Mouse (Mus musculus) CH12.LX (cell line): ENCODE measurements around the gene A030005L19Rik. TPM values are rescaled to one million over a fixed set of nuclear protein-coding genes. Genes with fewer than 3 reads are reported as not detected.
"Not testable (repeated sequence)": the region's sequence is repeated elsewhere in the genome, so short reads cannot be mapped to it uniquely, and the experiment has no call there.

ENCODE experiments used
- DNase-seq: peaks from one replicate; pipeline ENCODE4 v3.0.0-alpha.2; 2013; ENCODE audit errors: extremely low read depth
- H3K27ac ChIP-seq: 2 replicates; pipeline ENCODE4 v1.5.1; 2012; ENCODE audit warnings: low read depth, mild to moderate bottlenecking, control low read depth, moderate library complexity; ENCODE audit not compliant: insufficient read depth
- H3K27me3 ChIP-seq: replicated peaks from 2 replicates; pipeline ENCODE3; 2012; ENCODE audit warnings: inconsistent platforms
- H3K36me3 ChIP-seq, 2 experiments: replicated peaks in 1 of 2; 2 replicates each; pipeline versions ENCODE3 to v1.6.1; 2012; ENCODE audit warnings: inconsistent platforms in 1 of 2, low read length in 1 of 2, mild to moderate bottlenecking in 1 of 2, mixed read lengths in 1 of 2, moderate library complexity in 1 of 2; ENCODE audit not compliant: control insufficient read depth in 1 of 2, insufficient read depth in 1 of 2
- H3K4me1 ChIP-seq, 2 experiments: 2 replicates each; pipeline ENCODE4 v1.6.1; 2012; ENCODE audit warnings: inconsistent platforms in 1 of 2, moderate library complexity in 1 of 2; ENCODE audit not compliant: insufficient read depth in 2 of 2, control insufficient read depth in 1 of 2
- H3K4me2 ChIP-seq: 2 replicates; pipeline ENCODE4 v1.6.1; 2012; ENCODE audit warnings: low read depth, mild to moderate bottlenecking, control low read depth; ENCODE audit not compliant: poor library complexity, insufficient read depth, severe bottlenecking
- H3K4me3 ChIP-seq, 3 experiments: fragments of 150-350 bp in 1 of 3; sonication (generic) in 1 of 3; replicated peaks in 1 of 3; 2 replicates each; pipeline versions ENCODE3 to v1.5.1; 2011 to 2012; ENCODE audit warnings: low read depth in 2 of 3, low read length in 2 of 3, mild to moderate bottlenecking in 2 of 3, moderate library complexity in 2 of 3, control low read depth in 1 of 3, improper control_type of control experiment in 1 of 3, inconsistent platforms in 1 of 3, mixed read lengths in 1 of 3; ENCODE audit not compliant: poor library complexity in 1 of 3
- H3K79me2 ChIP-seq: replicated peaks from 2 replicates; pipeline ENCODE4 v1.6.1; 2012; ENCODE audit warnings: mild to moderate bottlenecking, moderate library complexity; ENCODE audit not compliant: control insufficient read depth, poor library complexity, insufficient read depth, severe bottlenecking; ENCODE audit errors: extremely low read depth
- H3K9ac ChIP-seq: 2 replicates; pipeline ENCODE4 v1.6.1; 2012; ENCODE audit warnings: low read depth, mild to moderate bottlenecking, control low read depth, moderate library complexity; ENCODE audit not compliant: insufficient read depth
- H3K9me3 ChIP-seq: replicated peaks from 2 replicates; pipeline ENCODE3; 2012; ENCODE audit warnings: low read length, inconsistent platforms, mixed read lengths
- BHLHE40 ChIP-seq: IDR thresholded peaks from 2 replicates; pipeline ENCODE4 v1.6.1; 2011; ENCODE audit warnings: mild to moderate bottlenecking, low read depth, low read length, improper control_type of control experiment
- CHD1 ChIP-seq: IDR thresholded peaks from 2 replicates; pipeline ENCODE4 v1.6.1; 2012; ENCODE audit warnings: low read depth, low read length, improper control_type of control experiment, inconsistent platforms
- CHD2 ChIP-seq: IDR thresholded peaks from 2 replicates; pipeline ENCODE4 v1.6.1; 2011; ENCODE audit warnings: low read length, improper control_type of control experiment
- CTCF ChIP-seq, 2 experiments: IDR thresholded peaks in 1 of 2; conservative IDR thresholded peaks in 1 of 2; 2 replicates each; pipeline ENCODE4 v1.5.1; 2011 to 2012; ENCODE audit warnings: low read depth in 2 of 2, low read length in 2 of 2, improper control_type of control experiment in 1 of 2, inconsistent platforms in 1 of 2, mild to moderate bottlenecking in 1 of 2, moderate library complexity in 1 of 2
- E2F4 ChIP-seq: IDR thresholded peaks from 2 replicates; pipeline ENCODE4 v1.6.1; 2011; ENCODE audit warnings: low read depth, low read length, improper control_type of control experiment; ENCODE audit not compliant: insufficient replicate concordance
- ELF1 ChIP-seq: IDR thresholded peaks from 2 replicates; pipeline ENCODE4 v1.6.1; 2014; ENCODE audit warnings: low read depth, mild to moderate bottlenecking, inconsistent platforms, low read length, improper control_type of control experiment
- EP300 ChIP-seq: IDR thresholded peaks from 2 replicates; pipeline ENCODE4 v1.6.1; 2011; ENCODE audit warnings: low read length, improper control_type of control experiment
- ETS1 ChIP-seq: conservative IDR thresholded peaks from 2 replicates; pipeline ENCODE4 v1.6.1; 2012; ENCODE audit warnings: low read depth, mild to moderate bottlenecking, inconsistent platforms, low read length, improper control_type of control experiment, moderate library complexity
- HCFC1 ChIP-seq: IDR thresholded peaks from 2 replicates; pipeline ENCODE4 v1.6.1; 2012; ENCODE audit warnings: low read depth, mild to moderate bottlenecking, inconsistent platforms, low read length, improper control_type of control experiment
- IRF4 ChIP-seq: IDR thresholded peaks from 2 replicates; pipeline ENCODE4 v1.6.1; 2014; ENCODE audit warnings: low read depth, mild to moderate bottlenecking, inconsistent platforms, low read length, improper control_type of control experiment
- MAFK ChIP-seq: IDR thresholded peaks from 2 replicates; pipeline ENCODE4 v1.6.1; 2011; ENCODE audit warnings: low read length, improper control_type of control experiment; ENCODE audit not compliant: insufficient replicate concordance
- NELFE ChIP-seq: IDR thresholded peaks from 2 replicates; pipeline ENCODE4 v1.6.1; 2011; ENCODE audit warnings: low read depth, low read length, improper control_type of control experiment
- NRF1 ChIP-seq: IDR thresholded peaks from 2 replicates; pipeline ENCODE4 v1.6.1; 2014; ENCODE audit warnings: low read depth, mild to moderate bottlenecking, inconsistent platforms, low read length, improper control_type of control experiment, moderate library complexity
- SMC3 ChIP-seq: IDR thresholded peaks from 2 replicates; pipeline ENCODE4 v1.6.1; 2011; ENCODE audit warnings: low read depth, low read length, improper control_type of control experiment
- USF2 ChIP-seq: conservative IDR thresholded peaks from 2 replicates; pipeline ENCODE4 v1.6.1; 2011; ENCODE audit warnings: low read depth, low read length, improper control_type of control experiment
- ZC3H11A ChIP-seq: IDR thresholded peaks from 2 replicates; pipeline ENCODE4 v1.6.1; 2012; ENCODE audit warnings: low read depth, mild to moderate bottlenecking, inconsistent platforms, low read length, improper control_type of control experiment
- ZMIZ1 ChIP-seq: IDR thresholded peaks from 2 replicates; pipeline ENCODE4 v1.6.1; 2012; ENCODE audit warnings: low read depth, mild to moderate bottlenecking, inconsistent platforms, low read length, improper control_type of control experiment
- dilution Hi-C: fragments of 300-500 bp; cut with MboI; formaldehyde crosslinking; loops from 2 replicates; pipeline ENCODE4 v1.14.3; 2020; ENCODE audit warnings: low sequenced_read_pairs; ENCODE audit not compliant: extremely low pct_unique_long_range_greater_than_20kb, extremely low pct_ligation_motif_present
- in situ Hi-C: fragments of 300-500 bp; cut with MboI; formaldehyde crosslinking; loops from 3 replicates; pipeline ENCODE4 v1.14.3; 2019; ENCODE audit warnings: low sequenced_read_pairs, low pct_ligation_motif_present, low pct_unique_long_range_greater_than_20kb, mixed read lengths
- polyA plus RNA-seq: library from polyadenylated mRNA; unstranded; fragments of >175 nt; gene quantifications from 2 replicates; pipeline ENCODE4 v1.2.1, GENCODE M21; 2012; ENCODE audit warnings: low read depth; ENCODE audit not compliant: insufficient read length
- total RNA-seq, 2 experiments: library from RNA; depleted of rRNA; stranded (reverse); fragments of 300-350 nt in 1 of 2; fragments of >200 nt in 1 of 2; gene quantifications; 2 replicates each; pipeline ENCODE4 v1.2.3; 2012 to 2014

The A030005L19Rik gene
- total and polyA plus RNA-seq, 3 experiments = not detected

DNA sequence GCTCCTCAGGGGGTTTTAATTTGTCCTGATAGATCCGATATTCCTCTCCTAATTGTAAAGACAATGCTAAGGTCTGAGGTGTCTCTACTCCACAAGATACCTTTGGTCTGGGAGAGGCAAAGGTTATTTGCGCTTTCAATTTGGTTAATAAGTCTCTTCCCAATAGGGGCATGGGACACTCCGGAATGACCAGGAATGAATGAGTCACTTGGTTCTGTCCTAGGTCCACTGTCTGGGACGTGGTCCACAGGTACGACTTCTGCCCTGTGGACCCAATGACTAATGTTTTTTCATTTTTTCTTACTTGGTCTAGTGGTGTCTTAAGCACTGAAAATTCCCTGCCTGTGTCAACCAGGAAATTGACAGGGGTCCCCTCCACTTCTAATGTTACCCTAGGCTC lies 25.5 kb downstream of the A030005L19Rik start:
- in situ Hi-C loops = no loop called here
- H3K79me2 ChIP-seq = no peaks in the 10 kb centered on the region
- H3K27me3 ChIP-seq = no peaks in the 10 kb centered on the region
- no peak for DNase-seq
- H3K27ac ChIP-seq = no peak overlapping the region
- no peaks in the 10 kb centered on the region for H3K36me3 ChIP-seq
- H3K9ac ChIP-seq = no peak overlapping the region
- TF ChIP-seq MAFK (no peak), NRF1 (no peak), IRF4 (no peak), SMC3 (no peak), E2F4 (no peak), ZMIZ1 (no peak), EP300 (no peak), BHLHE40 (no peak), HCFC1 (no peak), CTCF (conservative IDR thresholded peaks at IDR 0.05 in 1 of 2, IDR thresholded peaks at IDR 0.05 in 1 of 2; ENCODE audit: low read depth in 2 of 2, low read length in 2 of 2) (no peak), USF2 (no peak), CHD1 (no peak), ETS1 (no peak), NELFE (no peak), ZC3H11A (no peak), ELF1 (no peak), CHD2 (no peak)
- H3K4me2 ChIP-seq = no peak overlapping the region
- no peaks in the 10 kb centered on the region for H3K4me1 ChIP-seq
- no peaks in the 10 kb centered on the region for H3K9me3 ChIP-seq
- H3K4me3 ChIP-seq = no peak overlapping the region
- dilution Hi-C loops = no loop called here

DNA sequence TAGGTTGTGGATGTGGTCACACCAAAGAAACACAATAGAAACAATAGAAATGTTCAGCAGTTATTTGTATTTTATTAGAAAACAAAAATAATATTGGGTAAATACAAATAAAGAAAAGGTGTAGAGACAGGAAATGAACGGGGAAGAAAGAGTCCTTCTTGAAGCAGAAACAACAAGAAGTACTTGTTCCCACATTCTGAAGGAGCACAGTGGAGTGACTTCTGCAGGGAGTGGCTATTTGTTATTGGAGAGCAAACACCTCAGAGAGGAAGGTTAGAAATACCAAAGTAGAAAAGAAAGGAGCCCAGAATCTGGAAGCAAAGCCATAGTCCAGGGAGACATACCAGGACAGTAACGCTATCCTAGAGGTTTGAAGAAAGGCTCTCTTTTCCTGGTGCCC lies 29.4 kb downstream of the A030005L19Rik start:
- DNase-seq, H3K27ac ChIP-seq, H3K4me2 ChIP-seq, H3K4me3 ChIP-seq, in situ Hi-C loops, H3K79me2 ChIP-seq, dilution Hi-C loops, H3K27me3 ChIP-seq, H3K4me1 ChIP-seq, H3K9ac ChIP-seq, H3K36me3 ChIP-seq, H3K9me3 ChIP-seq: not testable (repeated sequence)

DNA sequence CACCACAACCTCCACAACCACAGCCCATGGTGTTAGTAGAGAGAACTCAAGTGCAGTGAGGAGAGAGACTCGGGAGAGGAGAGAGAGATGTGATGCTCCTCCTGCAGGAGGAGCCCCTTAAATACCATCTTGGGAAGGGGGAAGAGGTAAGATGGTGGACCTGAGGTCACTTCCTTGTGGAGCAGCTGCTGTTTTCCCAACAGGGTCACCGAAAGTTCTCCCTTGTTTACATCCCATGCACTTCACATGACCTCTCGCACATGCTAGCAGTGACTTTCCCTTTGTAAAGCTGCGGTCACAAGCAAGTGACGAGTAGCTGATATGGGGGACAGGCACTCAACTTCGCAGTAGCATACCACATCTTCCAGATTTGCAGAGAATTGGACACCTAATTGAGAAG lies 30.2 kb downstream of the A030005L19Rik start, which contains the start of gene A030003K21Rik:
TSS of gene A030003K21Rik (minus strand) at position 94 of the 400 bp plus-strand sequence.
- H3K36me3 ChIP-seq, dilution Hi-C loops, H3K79me2 ChIP-seq, in situ Hi-C loops, H3K9ac ChIP-seq, H3K4me1 ChIP-seq, H3K4me2 ChIP-seq, H3K4me3 ChIP-seq, DNase-seq, H3K9me3 ChIP-seq, H3K27ac ChIP-seq, H3K27me3 ChIP-seq: not testable (repeated sequence)
